Mouse (Mus musculus): ENCODE data around the gene Larp7. TPM values are rescaled to one million over a fixed set of nuclear protein-coding genes. Genes with fewer than 3 reads are reported as not detected.

The Larp7 gene
- polyA plus RNA-seq, 1 experiment = 18.7 TPM

GRCm38 (mm10) chr3:127512794-127513335, 40.3 kb downstream of the Larp7 start:
- no peak for DNase-seq (ENCODE audit: low spot score)

DNA sequence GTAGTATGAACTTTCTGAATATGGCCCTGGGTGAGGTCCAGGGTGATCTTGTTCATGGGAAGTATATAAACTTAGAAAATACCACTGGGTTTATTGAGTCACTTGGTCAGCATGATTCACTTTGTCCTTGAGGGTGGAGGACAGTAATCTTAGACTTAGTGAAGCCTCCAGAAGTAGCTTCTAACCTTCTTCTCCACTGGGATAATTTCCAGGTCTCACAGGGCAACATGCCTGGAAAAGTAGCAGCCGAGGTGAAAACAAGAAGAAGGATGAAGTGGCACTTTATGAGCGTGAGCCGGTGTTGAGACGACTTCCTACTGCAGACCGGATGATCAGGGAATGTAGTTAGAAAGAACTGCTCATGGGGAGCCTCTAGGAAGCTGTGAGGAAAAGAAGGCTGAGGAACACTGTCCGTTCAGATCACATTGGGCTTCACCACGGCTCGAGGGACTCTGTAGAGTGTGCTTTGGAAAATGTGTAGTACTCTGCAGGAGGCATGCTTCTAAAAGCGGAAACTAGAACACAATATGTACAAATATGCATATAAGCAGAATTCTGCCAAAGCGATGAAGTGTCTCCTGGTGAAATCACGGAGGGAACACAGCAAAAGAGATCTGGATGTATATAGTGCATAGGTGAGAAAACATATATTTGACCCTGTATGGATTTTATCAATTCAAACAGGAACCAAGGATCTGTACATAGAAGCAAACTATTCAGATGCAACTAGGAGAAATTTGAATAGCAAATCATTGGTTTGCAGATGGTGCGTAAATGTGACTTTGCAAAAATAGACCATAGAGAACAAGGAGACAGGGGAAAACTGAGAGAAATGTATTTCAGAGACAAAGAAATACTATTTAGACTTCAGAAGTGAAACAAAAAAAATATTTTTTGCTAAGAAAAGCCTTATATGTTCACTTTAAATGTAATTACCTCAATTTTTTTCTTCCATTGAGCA, 41.1 kb downstream of the Larp7 start:
- DNase-seq (ENCODE audit: low spot score) = no peak

DNA sequence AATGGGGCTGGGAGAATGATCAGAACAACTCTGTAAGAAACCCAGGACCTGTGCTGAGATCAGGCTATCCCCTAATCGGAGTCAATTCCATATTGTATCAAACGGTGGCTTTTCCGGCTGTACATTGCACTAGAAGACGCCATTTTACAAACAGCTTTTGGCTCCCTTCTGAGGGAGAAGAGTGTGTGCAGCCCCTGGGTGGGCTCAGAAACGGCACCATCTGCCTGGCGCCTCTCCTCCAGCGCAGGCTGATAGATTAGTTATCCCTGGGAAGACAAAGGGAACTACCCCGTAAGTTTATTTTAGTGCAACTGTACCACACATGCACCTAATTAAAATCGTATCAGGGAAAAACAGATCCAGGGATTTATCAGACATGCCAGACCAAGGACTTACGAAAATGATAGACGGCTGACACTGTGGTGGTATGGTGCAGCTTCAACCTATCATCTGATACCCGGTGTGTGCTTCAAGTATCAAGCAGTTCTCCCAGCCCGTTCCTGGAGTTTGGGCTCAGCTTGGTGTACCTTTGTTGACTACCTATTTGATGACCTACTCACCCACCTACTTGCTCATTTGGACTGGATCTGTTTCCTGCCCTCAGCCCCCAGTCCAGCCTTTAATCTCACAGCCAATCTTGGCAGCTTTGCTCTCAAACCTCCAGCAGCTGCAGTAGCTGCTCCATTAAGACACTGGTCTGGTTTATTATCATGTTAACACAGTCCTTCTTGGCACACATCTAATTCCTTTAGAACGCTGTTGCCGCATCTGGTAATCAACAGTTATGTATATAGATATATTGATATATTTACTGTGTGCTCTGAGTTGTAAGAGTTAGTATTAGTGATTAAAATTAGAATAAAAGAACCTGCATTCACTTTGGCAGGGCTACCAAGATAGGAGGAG, 45.0 kb downstream of the Larp7 start:
- DNase-seq (ENCODE audit: low spot score) = no peak

DNA sequence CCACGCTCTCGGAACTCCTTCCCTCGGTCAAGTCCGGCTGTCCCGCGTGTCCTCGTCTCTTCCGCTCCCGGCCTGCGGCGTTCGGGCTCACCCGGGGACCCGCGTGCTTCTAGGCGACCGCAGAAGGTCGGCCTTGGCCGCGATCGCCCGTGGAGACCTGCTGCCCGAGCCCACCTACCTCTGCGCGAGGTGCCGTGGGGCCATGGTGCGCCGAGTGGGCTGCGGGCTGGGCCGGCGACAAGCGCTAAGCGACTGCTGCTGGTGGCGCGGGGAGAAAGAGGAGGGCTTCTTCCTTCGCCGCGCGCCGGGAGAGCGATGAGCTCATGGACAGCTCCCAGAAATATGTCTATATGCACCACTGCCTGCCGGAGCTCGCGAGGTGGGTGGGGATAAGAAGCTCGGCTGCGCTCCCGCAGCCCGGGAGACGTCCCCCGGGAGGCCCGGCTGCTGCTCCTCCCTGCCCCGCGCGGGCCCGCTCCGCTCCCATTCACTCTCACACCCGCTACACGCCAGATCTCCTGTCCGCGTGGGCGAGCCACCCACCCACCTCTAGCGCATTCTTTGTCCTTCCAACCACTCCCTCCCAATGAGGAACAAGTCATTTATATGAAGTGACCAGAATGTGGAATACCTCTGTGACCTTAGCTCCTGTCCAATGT, 54.3 kb downstream of the Larp7 start, which contains the start of gene Ank2:
Gene Ank2 (minus strand): TSS at position 609 of the 659 bp plus-strand sequence.
- DNase-seq (ENCODE audit: low spot score) = peak; percentile 25

- no peak for DNase-seq (ENCODE audit: low spot score)
These were observed 54.9 kb downstream of the Larp7 start for GRCm38 (mm10) chr3:127498197-127498741.

- no peak for DNase-seq (ENCODE audit: low spot score)
These were observed 60.5 kb downstream of the Larp7 start for GRCm38 (mm10) chr3:127492663-127493062.

DNA sequence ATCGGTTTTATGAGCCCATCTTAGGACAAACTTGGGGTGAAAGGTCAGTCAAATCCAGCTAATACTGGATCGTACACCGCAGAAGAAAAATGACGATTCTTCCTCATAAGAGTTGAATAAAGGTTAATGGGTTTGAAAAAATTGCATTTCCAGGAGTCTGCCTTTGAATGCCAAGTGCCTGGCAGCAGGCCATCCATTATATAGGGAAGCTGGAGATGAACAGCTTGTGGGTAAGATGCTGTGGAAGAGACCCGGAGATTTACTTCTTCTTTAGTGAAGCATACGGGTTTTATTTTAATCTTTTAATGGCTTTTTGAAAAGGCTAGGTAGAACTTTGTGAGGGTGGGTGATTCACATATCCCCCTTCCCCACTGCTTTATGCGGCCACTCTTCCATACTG, 65.8 kb downstream of the Larp7 start:
- no peak for DNase-seq (ENCODE audit: low spot score)

Other genes starting within 250 kb of the Larp7 start
- 7.9 and 10.9 TPM in 2 replicates for gene Ank2, start 54.0 kb downstream of the Larp7 start, polyA plus RNA-seq (2012; rRNA removed)
- gene Zgrf1, start 140 bp upstream of the Larp7 start, polyA plus RNA-seq (2012; rRNA removed) = 2.1 and 2.9 TPM in 2 replicates
- gene Neurog2, start 79.8 kb upstream of the Larp7 start, polyA plus RNA-seq (2012; rRNA removed) = not detected in 2 replicates
- gene Alpk1, start 227.2 kb upstream of the Larp7 start, polyA plus RNA-seq (2012; rRNA removed) = 17.8 and 20.4 TPM in 2 replicates
- 10.1 and 12.2 TPM in 2 replicates for gene Tifa, start 236.5 kb upstream of the Larp7 start, polyA plus RNA-seq (2012; rRNA removed)

Measured in urinary bladder, adult 2 months (tissue).